In the genomic region with DNA sequence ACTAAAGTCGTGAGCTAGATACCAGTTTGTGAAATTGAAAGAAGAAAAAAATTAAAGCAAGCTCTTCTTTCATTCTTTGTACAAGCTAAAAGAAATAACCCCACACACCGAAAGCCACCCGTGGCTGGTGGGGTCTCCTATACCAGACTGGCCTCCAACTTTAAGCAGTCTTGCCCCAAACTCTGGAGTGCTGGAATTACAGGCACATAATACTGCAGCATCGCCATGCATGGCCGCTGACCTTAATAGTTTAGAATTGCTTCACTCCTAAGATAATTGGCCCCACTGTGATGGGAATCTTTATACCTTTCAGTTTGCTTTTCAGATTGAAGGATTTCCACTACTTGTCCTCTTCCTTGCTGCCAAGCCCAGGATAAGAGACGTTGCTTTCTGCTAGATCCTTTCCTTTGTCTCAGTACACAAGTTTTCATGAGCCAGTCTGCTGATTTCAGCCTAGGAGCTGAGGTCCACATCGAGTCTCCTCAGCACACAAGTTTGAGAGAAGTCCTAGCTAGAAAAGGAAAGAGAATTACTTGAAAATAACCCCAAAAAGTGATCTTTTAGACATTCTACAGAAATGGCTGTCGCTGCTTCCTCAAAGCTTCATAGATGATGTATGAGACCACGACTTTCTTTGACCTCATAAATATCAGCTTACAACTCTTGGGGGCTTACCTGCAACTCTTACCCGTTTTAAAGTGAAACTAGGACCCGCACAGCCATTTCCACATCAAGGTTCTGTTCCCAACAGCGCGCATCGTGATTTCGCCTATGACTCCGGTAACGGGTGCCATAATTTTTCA, we compare ENCODE assay signal across 8 mouse cellular contexts. TPM values are rescaled to one million over a fixed set of nuclear protein-coding genes. Genes with fewer than 3 reads are reported as not detected.
DNase-seq lines count a peak whose midpoint lies in the region; ATAC-seq and TF ChIP-seq lines count a peak whose summit lies in the region.

No protein-coding gene starts in this region.

- peaks cover 28% of the 10 kb centered on the region for H3K36me3 ChIP-seq in heart, postnatal 0 days (replicated peaks; ENCODE audit: control insufficient read depth, insufficient read depth, low read length)
- H3K36me3 ChIP-seq in midbrain, embryonic 11.5 days (ENCODE audit: control insufficient read depth, insufficient read depth, low read length): peaks cover 2% of the 10 kb centered on the region; the same call in 1 of the 2 replicates

- peak; percentile 16 for DNase-seq in kidney, postnatal 14 days
- DNase-seq in kidney, postnatal 10 days: no peak
- peak; percentile 40 for DNase-seq in R1 (ENCODE audit: low read depth, low spot score)
- DNase-seq in heart, postnatal 0 days (ENCODE audit: low spot score): no peak
- DNase-seq in midbrain, embryonic 11.5 days (ENCODE audit: low spot score, missing footprints): peak; percentile 95
- no peak for DNase-seq in adrenal gland, adult 18-20 months (ENCODE audit: low spot score in 2 of 2)
- DNase-seq in layer of hippocampus, postnatal 14 days (ENCODE audit: low spot score in 2 of 2): no peak

- WGBS in heart, postnatal 0 days: 6% methylated on average over 17 of the region's 17 CpGs
- 13% methylated on average over 17 of the region's 17 CpGs for WGBS in midbrain, embryonic 11.5 days

- H3K9ac ChIP-seq in heart, postnatal 0 days (replicated peaks; ENCODE audit: low read depth, low read length): peak overlapping the region; percentile 88
- H3K9ac ChIP-seq in midbrain, embryonic 11.5 days (ENCODE audit: low read length): peak overlapping the region; percentile 88

- H3K27ac ChIP-seq in heart, postnatal 0 days (ENCODE audit: low read depth): peak overlapping the region; percentile 100
- peak overlapping the region; percentile 97 for H3K27ac ChIP-seq in midbrain, embryonic 11.5 days (ENCODE audit: low read depth, low read length)

- H3K4me1 ChIP-seq in heart, postnatal 0 days (ENCODE audit: control insufficient read depth, insufficient read depth): peaks cover 58% of the 10 kb centered on the region
- peaks cover 44% of the 10 kb centered on the region for H3K4me1 ChIP-seq in midbrain, embryonic 11.5 days (ENCODE audit: control insufficient read depth, insufficient read depth, low read length)

- H3K4me3 ChIP-seq in heart, postnatal 0 days (ENCODE audit: low read depth, low read length): peak overlapping the region; percentile 71
- H3K4me3 ChIP-seq in midbrain, embryonic 11.5 days (ENCODE audit: low read depth, low read length): peak overlapping the region; percentile 83

- no peak for ATAC-seq in heart, postnatal 0 days (ENCODE audit: insufficient read depth, low read depth)
- no peak for ATAC-seq in midbrain, embryonic 11.5 days (ENCODE audit: low FRiP score)
- ATAC-seq in frontal cortex, adult (ENCODE audit: low TSS enrichment): no peak

- no peaks in the 10 kb centered on the region for H3K27me3 ChIP-seq in heart, postnatal 0 days (ENCODE audit: control insufficient read depth, insufficient read depth, low read length)
- H3K27me3 ChIP-seq in midbrain, embryonic 11.5 days (ENCODE audit: control insufficient read depth, insufficient read depth, low read length): no peaks in the 10 kb centered on the region

- TF ChIP-seq EP300 in heart, postnatal 0 days (IDR thresholded peaks at IDR 0.05; ENCODE audit: low read depth): no peak

- TF ChIP-seq CTCF in heart, postnatal 0 days (IDR thresholded peaks at IDR 0.05; ENCODE audit: low read depth): no peak

- H3K4me2 ChIP-seq in heart, postnatal 0 days (ENCODE audit: low read depth, low read length): peak overlapping the region; percentile 88
- peak overlapping the region; percentile 75 for H3K4me2 ChIP-seq in midbrain, embryonic 11.5 days

- no peaks in the 10 kb centered on the region for H3K9me3 ChIP-seq in heart, postnatal 0 days (replicated peaks; ENCODE audit: control insufficient read depth, low read length)
- H3K9me3 ChIP-seq in midbrain, embryonic 11.5 days (ENCODE audit: control insufficient read depth, low read length): no peaks in the 10 kb centered on the region

RNA-seq across cellular contexts. Expression of a gene that starts 0.9 kb away (rescaled TPM):
- total RNA-seq in heart, postnatal 0 days (2014; rRNA removed; ENCODE audit: low replicate concordance): 78.7 and 80.8 TPM in 2 replicates
- polyA plus RNA-seq in heart, postnatal 0 days (2015; fragmentation: Nextera tagmentation; extraction: Ambion mirVana): 107 and 111 TPM in 2 replicates
- 258 and 259 TPM in 2 replicates for polyA plus RNA-seq in midbrain, embryonic 11.5 days (2014; fragmentation: Nextera tagmentation; extraction: Ambion mirVana)
- total RNA-seq in adrenal gland, adult 18-20 months (2021): 100 to 1,000 TPM in 1 of 2 experiments, 10 to 100 TPM in 1; 89.4 to 111 TPM
- 10 to 100 TPM; 59.5 to 67.2 TPM for total RNA-seq in layer of hippocampus, postnatal 14 days (2021)

RNA-seq across cellular contexts. Expression of a gene that starts 17.2 kb away (rescaled TPM):
- 51.8 and 63.6 TPM in 2 replicates for total RNA-seq in heart, postnatal 0 days (2014; rRNA removed; ENCODE audit: low replicate concordance)
- polyA plus RNA-seq in heart, postnatal 0 days (2015; fragmentation: Nextera tagmentation; extraction: Ambion mirVana): 97.0 and 102 TPM in 2 replicates
- polyA plus RNA-seq in midbrain, embryonic 11.5 days (2014; fragmentation: Nextera tagmentation; extraction: Ambion mirVana): 434 and 444 TPM in 2 replicates
- 100 to 1,000 TPM in 1 of 2 experiments, 10 to 100 TPM in 1; 95.5 to 115 TPM for total RNA-seq in adrenal gland, adult 18-20 months (2021)
- 10 to 100 TPM; 78.4 to 85.6 TPM for total RNA-seq in layer of hippocampus, postnatal 14 days (2021)

RNA-seq across cellular contexts. Expression of a gene that starts 22.4 kb away (rescaled TPM):
- total RNA-seq in heart, postnatal 0 days (2014; rRNA removed; ENCODE audit: low replicate concordance): 0.15 and 0.27 TPM in 2 replicates
- 0.36 and 0.44 TPM in 2 replicates for polyA plus RNA-seq in heart, postnatal 0 days (2015; fragmentation: Nextera tagmentation; extraction: Ambion mirVana)
- polyA plus RNA-seq in midbrain, embryonic 11.5 days (2014; fragmentation: Nextera tagmentation; extraction: Ambion mirVana): 0.41 and 0.63 TPM in 2 replicates
- total RNA-seq in adrenal gland, adult 18-20 months (2021): 1 to 10 TPM in 1 of 2 experiments, under 1 TPM in 1; 0.93 to 1.8 TPM
- total RNA-seq in layer of hippocampus, postnatal 14 days (2021): under 1 TPM in 1 of 2 experiments, not detected in 1; 0.09 TPM

RNA-seq across cellular contexts. Expression of a gene that starts 47.7 kb away (rescaled TPM):
- 24.3 and 30.3 TPM in 2 replicates for total RNA-seq in heart, postnatal 0 days (2014; rRNA removed; ENCODE audit: low replicate concordance)
- 48.4 and 50.4 TPM in 2 replicates for polyA plus RNA-seq in heart, postnatal 0 days (2015; fragmentation: Nextera tagmentation; extraction: Ambion mirVana)
- polyA plus RNA-seq in midbrain, embryonic 11.5 days (2014; fragmentation: Nextera tagmentation; extraction: Ambion mirVana): 43.0 and 48.1 TPM in 2 replicates
- 100 to 1,000 TPM in 1 of 2 experiments, 10 to 100 TPM in 1; 95.5 to 101 TPM for total RNA-seq in adrenal gland, adult 18-20 months (2021)
- 10 to 100 TPM; 48.9 to 52.6 TPM for total RNA-seq in layer of hippocampus, postnatal 14 days (2021)

Comparison
In these comparisons a context has a peak if more than half of its experiments do, and no peak if none do; other contexts are left out.
1. DNase-seq: peak in kidney, postnatal 14 days (single experiment), R1 (single experiment) and midbrain, embryonic 11.5 days (single experiment); none in kidney, postnatal 10 days (single experiment), heart, postnatal 0 days (single experiment), adrenal gland, adult 18-20 months (0 of 2) and layer of hippocampus, postnatal 14 days (0 of 2).